Mouse (Mus musculus): ENCODE results near the gene Timm22.

DNA sequence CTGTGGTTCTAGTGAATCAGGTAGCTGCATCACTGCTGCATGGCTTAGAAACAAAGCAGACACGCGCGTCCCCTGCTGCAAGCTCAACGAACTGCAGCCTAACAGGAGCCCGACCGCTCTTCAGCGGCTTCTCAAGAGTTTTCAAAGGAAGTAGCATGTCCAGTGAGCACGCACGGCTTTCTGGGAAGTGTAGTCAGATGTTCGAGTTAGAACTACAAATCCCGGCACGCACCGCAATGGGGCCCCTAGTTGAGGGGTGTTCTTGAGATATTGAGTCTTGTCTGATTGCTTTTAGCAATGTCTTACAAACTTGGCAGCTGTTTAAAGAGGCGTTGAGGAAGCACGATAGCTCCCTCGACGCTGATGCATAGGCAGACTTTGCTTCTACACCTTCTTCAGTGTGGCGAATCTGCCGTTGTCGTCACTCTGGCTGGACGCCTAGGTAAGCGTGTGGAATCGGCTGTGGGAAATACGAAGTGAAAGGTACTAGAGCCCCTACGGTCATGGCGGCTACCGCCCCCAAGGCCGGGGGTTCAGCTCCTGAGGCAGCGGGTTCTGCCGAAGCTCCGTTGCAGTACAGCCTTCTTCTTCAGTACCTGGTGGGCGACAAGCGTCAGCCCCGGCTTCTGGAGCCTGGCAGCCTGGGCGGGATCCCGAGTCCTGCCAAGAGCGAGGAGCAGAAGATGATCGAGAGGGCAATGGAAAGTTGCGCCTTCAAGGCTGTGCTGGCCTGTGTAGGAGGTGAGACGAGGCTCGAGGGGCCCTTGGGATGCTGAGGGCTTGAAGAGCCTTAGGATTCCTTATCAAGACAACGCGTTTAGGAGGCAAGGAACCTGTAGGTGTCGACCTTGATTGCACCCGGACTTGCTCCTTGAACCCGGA, at the start of gene Timm22:
- TF ChIP-seq CTCF (IDR thresholded peaks at IDR 0.05; ENCODE audit: extremely low read depth, insufficient read depth, insufficient read length, insufficient replicate concordance), result peak; percentile 98
- TF ChIP-seq POLR2A (IDR thresholded peaks at IDR 0.05; ENCODE audit: low read depth, low read length), result peak; percentile 59
